Mouse (Mus musculus) adrenal gland, adult 8-10 months (tissue): ENCODE results near the gene Uhrf1bp1l. TPM values are rescaled to one million over a fixed set of nuclear protein-coding genes. Genes with fewer than 3 reads are reported as not detected.

Experiments used
- DNase-seq: peaks from one replicate; pipeline ENCODE4 v3.0.0; 2022
- total RNA-seq, 4 experiments: library from RNA; stranded (reverse); gene quantifications; 2 replicates each; pipeline ENCODE4 v1.2.4; 2022

The Uhrf1bp1l gene
- total RNA-seq, 4 experiments from 2014 or later: 83.1 to 95.1 (median 87.1) TPM

GRCm38 (mm10) chr10:89746581-89746980, 1.8 kb downstream of the Uhrf1bp1l start:
- no peak for DNase-seq

- DNase-seq: no peak
Observed at GRCm38 (mm10) chr10:89747221-89747905, 2.6 kb downstream of the Uhrf1bp1l start.

GRCm38 (mm10) chr10:89747911-89748310, 3.1 kb downstream of the Uhrf1bp1l start:
- no peak for DNase-seq

- DNase-seq: no peak
Observed at GRCm38 (mm10) chr10:89748619-89749018, 3.8 kb downstream of the Uhrf1bp1l start.

GRCm38 (mm10) chr10:89751069-89751468, 6.3 kb downstream of the Uhrf1bp1l start:
- DNase-seq: no peak

- DNase-seq: no peak
Observed at GRCm38 (mm10) chr10:89755231-89755630, 10.4 kb downstream of the Uhrf1bp1l start.

GRCm38 (mm10) chr10:89760772-89761171, 16.0 kb downstream of the Uhrf1bp1l start:
- DNase-seq: no peak

- no peak for DNase-seq
Observed at GRCm38 (mm10) chr10:89764457-89765121, 19.8 kb downstream of the Uhrf1bp1l start.

- DNase-seq: no peak
Observed at GRCm38 (mm10) chr10:89765790-89766714, 21.3 kb downstream of the Uhrf1bp1l start.

- DNase-seq: no peak
Observed at GRCm38 (mm10) chr10:89768352-89769020, 23.7 kb downstream of the Uhrf1bp1l start.

GRCm38 (mm10) chr10:89769096-89769495, 24.3 kb downstream of the Uhrf1bp1l start:
- DNase-seq: no peak

GRCm38 (mm10) chr10:89771894-89772293, 27.1 kb downstream of the Uhrf1bp1l start:
- no peak for DNase-seq

GRCm38 (mm10) chr10:89776029-89776428, 31.2 kb downstream of the Uhrf1bp1l start:
- no peak for DNase-seq

GRCm38 (mm10) chr10:89791870-89792269, 47.1 kb downstream of the Uhrf1bp1l start:
- DNase-seq: no peak

- no peak for DNase-seq
Observed at GRCm38 (mm10) chr10:89794121-89794520, 49.3 kb downstream of the Uhrf1bp1l start.

GRCm38 (mm10) chr10:89819146-89819545, 74.4 kb downstream of the Uhrf1bp1l start:
- DNase-seq: no peak

- peak; percentile 10 for DNase-seq
Observed at GRCm38 (mm10) chr10:89823906-89824305, 79.1 kb downstream of the Uhrf1bp1l start.

GRCm38 (mm10) chr10:89826896-89827295, 82.1 kb downstream of the Uhrf1bp1l start:
- DNase-seq: no peak

- no peak for DNase-seq
Observed at GRCm38 (mm10) chr10:89832334-89832733, 87.5 kb downstream of the Uhrf1bp1l start.

- DNase-seq: no peak
Observed at GRCm38 (mm10) chr10:89833166-89833565, 88.4 kb downstream of the Uhrf1bp1l start.

- no peak for DNase-seq
Observed at GRCm38 (mm10) chr10:89837476-89837875, 92.7 kb downstream of the Uhrf1bp1l start.

- no peak for DNase-seq
Observed at GRCm38 (mm10) chr10:89838834-89839233, 94.0 kb downstream of the Uhrf1bp1l start.
